Mouse (Mus musculus) liver, embryonic 16.5 days (tissue): ENCODE measurements at regions not wholly inside any gene's neighbourhood (a gene's known extent, or its start where the extent isn't known, plus 50 kb on each side); places are given as distances from the start of the nearest gene placed in this dataset. TPM values are rescaled to one million over a fixed set of nuclear protein-coding genes. Genes with fewer than 3 reads are reported as not detected.

Source experiments
- ATAC-seq: fragments of 200-750 bp; cut with Nextera tagmentation; 2 replicates; pipeline ENCODE4 v1.8.0; 2017; ENCODE audit warnings: low read depth, mild to moderate bottlenecking, moderate number of reproducible peaks, moderate library complexity
- H3K27ac ChIP-seq: fragments of 300-500 bp; sonication (generic); 2 replicates; pipeline ENCODE4 v1.5.1; 2014; ENCODE audit warnings: mild to moderate bottlenecking, low read length
- H3K27me3 ChIP-seq: fragments of 300-500 bp; sonication (generic); 2 replicates; pipeline ENCODE4 v1.6.1; 2014; ENCODE audit warnings: low read depth, low read length, mixed read lengths; ENCODE audit not compliant: control insufficient read depth, insufficient read depth
- H3K36me3 ChIP-seq: fragments of 300-500 bp; sonication (generic); 2 replicates; pipeline ENCODE4 v1.6.1; 2014; ENCODE audit warnings: mild to moderate bottlenecking; ENCODE audit not compliant: control insufficient read depth, insufficient read depth
- H3K4me1 ChIP-seq: fragments of 300-500 bp; sonication (generic); 2 replicates; pipeline ENCODE4 v1.6.1; 2014; ENCODE audit warnings: low read depth, low read length, mixed read lengths; ENCODE audit not compliant: control insufficient read depth
- H3K4me2 ChIP-seq: fragments of 300-500 bp; sonication (generic); 2 replicates; pipeline ENCODE4 v1.6.1; 2014; ENCODE audit warnings: low read depth, low read length, mixed read lengths
- H3K4me3 ChIP-seq: fragments of 300-500 bp; sonication (generic); 2 replicates; pipeline ENCODE4 v1.5.1; 2014; ENCODE audit warnings: low read depth, mild to moderate bottlenecking, low read length
- H3K9ac ChIP-seq: fragments of 300-500 bp; sonication (generic); 2 replicates; pipeline ENCODE4 v1.6.1; 2014; ENCODE audit warnings: low read depth, low read length
- H3K9me3 ChIP-seq: fragments of 300-500 bp; sonication (generic); replicated peaks from 2 replicates; pipeline ENCODE4 v1.6.1; 2016; ENCODE audit warnings: low read length; ENCODE audit not compliant: control insufficient read depth
- WGBS: fragments of 180-500 bp; shearing (Covaris S2); extraction: QIAGEN DNeasy Blood & Tissue Kit; methylation state at CpG from one replicate; pipeline ENCODE4 v1.1.7; 2014; ENCODE audit not compliant: insufficient replicate concordance; 5-methylcytosine and 5-hydroxymethylcytosine counted together
- microRNA-seq: library from miRNA; unstranded; fragments of <30 nt; microRNA quantifications from one replicate; pipeline ENCODE4, GENCODE M21; 2016

- no peak for ATAC-seq
- Histone ChIP-seq H3K36me3 (no peaks in the 10 kb centered on the region), H3K4me1 (no peaks in the 10 kb centered on the region; the same call in 1 of the 2 replicates), H3K9ac (no peak overlapping the region), H3K9me3 (no peaks in the 10 kb centered on the region), H3K4me2 (no peak overlapping the region), H3K4me3 (no peak overlapping the region), H3K27ac (no peak overlapping the region; the same call in 1 of the 2 replicates), H3K27me3 (no peaks in the 10 kb centered on the region)
- WGBS: 56% methylated on average over 5 of the region's 5 CpGs
Measured at GRCm38 (mm10) chr4:81506841-81507240, 64.2 kb upstream of the Mpdz start.

- no peaks in the 10 kb centered on the region for H3K9me3 ChIP-seq
- H3K4me1 ChIP-seq: no peaks in the 10 kb centered on the region; the same call in 1 of the 2 replicates
- no peaks in the 10 kb centered on the region for H3K36me3 ChIP-seq
- H3K9ac ChIP-seq: no peak overlapping the region
- H3K4me2 ChIP-seq: no peak overlapping the region
- 77% methylated on average over 6 of the region's 6 CpGs for WGBS
- ATAC-seq: no peak
- no peak overlapping the region for H3K27ac ChIP-seq
- no peaks in the 10 kb centered on the region for H3K27me3 ChIP-seq
- no peak overlapping the region for H3K4me3 ChIP-seq
Measured at GRCm38 (mm10) chr4:81506306-81506705, 63.7 kb upstream of the Mpdz start.

GRCm38 (mm10) chr4:81505096-81505495, 62.5 kb upstream of the Mpdz start:
- H3K4me3 ChIP-seq: no peak overlapping the region
- 49% methylated on average over 3 of the region's 3 CpGs for WGBS
- no peak for ATAC-seq

GRCm38 (mm10) chr4:81503941-81504340, 61.3 kb upstream of the Mpdz start:
- ATAC-seq: no peak
- no peaks in the 10 kb centered on the region for H3K27me3 ChIP-seq
- H3K9me3 ChIP-seq: no peaks in the 10 kb centered on the region
- no peak overlapping the region for H3K4me3 ChIP-seq
- no peaks in the 10 kb centered on the region for H3K36me3 ChIP-seq
- H3K27ac ChIP-seq: no peak overlapping the region
- no peak overlapping the region for H3K4me2 ChIP-seq
- WGBS: 62% methylated on average over 5 of the region's 5 CpGs
- no peak overlapping the region for H3K9ac ChIP-seq
- H3K4me1 ChIP-seq: no peaks in the 10 kb centered on the region; the same call in 1 of the 2 replicates

More at GRCm38 (mm10) chr4:81505096-81505495, 62.5 kb upstream of the Mpdz start:
- no peaks in the 10 kb centered on the region for H3K9me3 ChIP-seq
- no peaks in the 10 kb centered on the region; the same call in 1 of the 2 replicates for H3K4me1 ChIP-seq
- no peaks in the 10 kb centered on the region for H3K36me3 ChIP-seq
- no peaks in the 10 kb centered on the region for H3K27me3 ChIP-seq
- H3K9ac ChIP-seq: no peak overlapping the region
- H3K27ac ChIP-seq: no peak overlapping the region
- H3K4me2 ChIP-seq: no peak overlapping the region

GRCm38 (mm10) chr4:81501802-81502201, 59.2 kb upstream of the Mpdz start:
- Histone ChIP-seq H3K9me3 (no peaks in the 10 kb centered on the region), H3K36me3 (no peaks in the 10 kb centered on the region), H3K27me3 (no peaks in the 10 kb centered on the region), H3K4me3 (no peak overlapping the region), H3K27ac (no peak overlapping the region), H3K4me2 (no peak overlapping the region), H3K4me1 (no peaks in the 10 kb centered on the region; the same call in 1 of the 2 replicates), H3K9ac (no peak overlapping the region)
- no peak for ATAC-seq
- 64% methylated on average over 5 of the region's 5 CpGs for WGBS

GRCm38 (mm10) chr4:81498133-81498532, 55.5 kb upstream of the Mpdz start:
- Histone ChIP-seq H3K4me2 (no peak overlapping the region), H3K36me3 (no peaks in the 10 kb centered on the region), H3K27me3 (no peaks in the 10 kb centered on the region), H3K27ac (no peak overlapping the region), H3K4me3 (no peak overlapping the region), H3K9me3 (no peaks in the 10 kb centered on the region), H3K9ac (no peak overlapping the region), H3K4me1 (no peaks in the 10 kb centered on the region)
- WGBS: 39% methylated on average over 2 of the region's 2 CpGs
- no peak for ATAC-seq

GRCm38 (mm10) chr4:81492811-81493210, 50.2 kb upstream of the Mpdz start:
- Histone ChIP-seq H3K27ac (no peak overlapping the region), H3K4me3 (no peak overlapping the region), H3K9me3 (no peaks in the 10 kb centered on the region), H3K9ac (no peak overlapping the region), H3K4me1 (no peaks in the 10 kb centered on the region), H3K27me3 (no peaks in the 10 kb centered on the region), H3K4me2 (no peak overlapping the region), H3K36me3 (no peaks in the 10 kb centered on the region)
- no peak for ATAC-seq
- WGBS: 57% methylated on average over 3 of the region's 3 CpGs

Small RNAs in the stretch of these regions (microRNA-seq; reads per million reads assigned to microRNA genes)
- not detected for gene Gm22402
